Mouse (Mus musculus) Muller cell, postnatal 12 days (primary cell): Measurements from ENCODE around the gene Ppp1r14b.

Experiments
- DNase-seq: peaks from one replicate; pipeline ENCODE4 v3.0.0-alpha.2; 2015; ENCODE audit errors: inconsistent ontology term

The Ppp1r14b gene

GRCm38 (mm10) chr19:6974211-6975205 is at the start of gene Ppp1r14b:
Ppp1r14b (plus strand) TSS chr19:6974968.
- peak; percentile 96 for DNase-seq

GRCm38 (mm10) chr19:6925307-6925573 is 49.5 kb upstream of the Ppp1r14b start, which contains the start of gene Catsperz:
Catsperz (minus strand) TSS chr19:6925380.
- no peak for DNase-seq

- DNase-seq = no peak
Measured at GRCm38 (mm10) chr19:6925611-6926329, 49.0 kb upstream of the Ppp1r14b start.

GRCm38 (mm10) chr19:6926559-6927255 is 48.1 kb upstream of the Ppp1r14b start:
- DNase-seq = no peak

- DNase-seq = no peak
Measured at GRCm38 (mm10) chr19:6928080-6928479, 46.7 kb upstream of the Ppp1r14b start.

- DNase-seq = no peak
Measured at GRCm38 (mm10) chr19:6931002-6931401, 43.8 kb upstream of the Ppp1r14b start.

GRCm38 (mm10) chr19:6932018-6932417 is 42.8 kb upstream of the Ppp1r14b start:
- DNase-seq = no peak

- no peak for DNase-seq
Measured at GRCm38 (mm10) chr19:6933102-6933435, 41.7 kb upstream of the Ppp1r14b start.

- DNase-seq = no peak
Measured at GRCm38 (mm10) chr19:6933436-6934194, 41.2 kb upstream of the Ppp1r14b start.

GRCm38 (mm10) chr19:6934195-6934977 is 40.4 kb upstream of the Ppp1r14b start, which contains the start of gene Kcnk4:
Kcnk4 (minus strand) TSS chr19:6934515.
- no peak for DNase-seq

GRCm38 (mm10) chr19:6936299-6936698 is 38.5 kb upstream of the Ppp1r14b start:
- DNase-seq = no peak

GRCm38 (mm10) chr19:6937541-6938465 is 37.0 kb upstream of the Ppp1r14b start:
- no peak for DNase-seq

- DNase-seq = no peak
Measured at GRCm38 (mm10) chr19:6939106-6940002, 35.4 kb upstream of the Ppp1r14b start.

- DNase-seq = no peak
Measured at GRCm38 (mm10) chr19:6940396-6941351, 34.1 kb upstream of the Ppp1r14b start.

- DNase-seq = peak; percentile 95
Measured at GRCm38 (mm10) chr19:6941372-6942248, 33.2 kb upstream of the Ppp1r14b start, which contains the start of gene Bad. Bad (plus strand) TSS chr19:6941861.

- DNase-seq = peak; percentile 98
Measured at GRCm38 (mm10) chr19:6942249-6942691, 32.5 kb upstream of the Ppp1r14b start, which contains the start of gene Gpr137. Gpr137 (minus strand) TSS chr19:6942480.
